12 mouse cellular contexts compared by ENCODE assay signal in genomic region chr17:86965121-86965520, GRCm38 (mm10). TPM values are rescaled to one million over a fixed set of nuclear protein-coding genes. Genes with fewer than 3 reads are reported as not detected.
DNase-seq lines count a peak whose midpoint lies in the region; ATAC-seq lines count a peak whose summit lies in the region.
"Had no signal": no experiment of that assay in that cellular context is flagged by ENCODE, and none has a peak within 500 bp of the region (broad histone marks: within the 10 kb centered on the region; RNA-seq: fewer than 3 reads in every experiment).

No protein-coding gene starts in this region.

- peaks cover 6% of the 10 kb centered on the region; the same call in 1 of the 2 replicates for H3K27me3 ChIP-seq in liver, embryonic 11.5 days (replicated peaks; ENCODE audit: control insufficient read depth, insufficient read depth, low read length)
- no peaks in the 10 kb centered on the region for H3K27me3 ChIP-seq in forebrain, embryonic 11.5 days (ENCODE audit: control insufficient read depth, insufficient read depth, low read length)
- no peaks in the 10 kb centered on the region for H3K27me3 ChIP-seq in limb, embryonic 10.5 days (ENCODE audit: low read depth, poor library complexity, severe bottlenecking)
- H3K27me3 ChIP-seq in neural tube, embryonic 15.5 days (replicated peaks): no peaks in the 10 kb centered on the region
- H3K27me3 ChIP-seq: Patski had no signal

- no peak for ATAC-seq in liver, embryonic 11.5 days (replicated peaks; ENCODE audit: low FRiP score)
- ATAC-seq in forebrain, embryonic 11.5 days (replicated peaks; ENCODE audit: low FRiP score): no peak
- ATAC-seq in neural tube, embryonic 15.5 days (ENCODE audit: low FRiP score): no peak

- no peak overlapping the region for H3K9ac ChIP-seq in liver, embryonic 11.5 days (ENCODE audit: low read depth, low read length)
- H3K9ac ChIP-seq in forebrain, embryonic 11.5 days (ENCODE audit: low read length): peak overlapping the region; percentile 0; the same call in 1 of the 2 replicates
- H3K9ac ChIP-seq in neural tube, embryonic 15.5 days (replicated peaks): peak overlapping the region; percentile 38

- 84% methylated on average over 8 of the region's 8 CpGs for WGBS in liver, embryonic 11.5 days
- 88% methylated on average over 8 of the region's 8 CpGs for WGBS in forebrain, embryonic 11.5 days
- WGBS in limb, embryonic 10.5 days: 89% methylated on average over 8 of the region's 8 CpGs
- 81% methylated on average over 8 of the region's 8 CpGs for WGBS in neural tube, embryonic 15.5 days

- H3K9me3 ChIP-seq in liver, embryonic 11.5 days (ENCODE audit: control insufficient read depth, low read length): no peaks in the 10 kb centered on the region
- H3K9me3 ChIP-seq in forebrain, embryonic 11.5 days (ENCODE audit: control insufficient read depth, low read length): no peaks in the 10 kb centered on the region
- no peaks in the 10 kb centered on the region for H3K9me3 ChIP-seq in limb, embryonic 10.5 days (replicated peaks)
- no peaks in the 10 kb centered on the region for H3K9me3 ChIP-seq in neural tube, embryonic 15.5 days (replicated peaks)

- H3K27ac ChIP-seq in liver, embryonic 11.5 days (ENCODE audit: low read depth, low read length): no peak overlapping the region
- H3K27ac ChIP-seq in forebrain, embryonic 11.5 days (ENCODE audit: low read depth, low read length): no peak overlapping the region
- peak overlapping the region; percentile 95; the same call in 1 of the 2 replicates for H3K27ac ChIP-seq in limb, embryonic 10.5 days
- H3K27ac ChIP-seq in neural tube, embryonic 15.5 days (replicated peaks): peak overlapping the region; percentile 85

- H3K4me2 ChIP-seq in liver, embryonic 11.5 days: peak overlapping the region; percentile 87
- H3K4me2 ChIP-seq in forebrain, embryonic 11.5 days (ENCODE audit: low read depth, low read length, severe bottlenecking): peak overlapping the region; percentile 83; the same call in 1 of the 2 replicates
- peak overlapping the region; percentile 79 for H3K4me2 ChIP-seq in neural tube, embryonic 15.5 days

- no peaks in the 10 kb centered on the region for H3K36me3 ChIP-seq in liver, embryonic 11.5 days (ENCODE audit: control insufficient read depth, insufficient read depth, low read length)
- no peaks in the 10 kb centered on the region for H3K36me3 ChIP-seq in forebrain, embryonic 11.5 days (ENCODE audit: control insufficient read depth, insufficient read depth, low read length)
- peaks cover 35% of the 10 kb centered on the region for H3K36me3 ChIP-seq in limb, embryonic 10.5 days
- H3K36me3 ChIP-seq in neural tube, embryonic 15.5 days: no peaks in the 10 kb centered on the region

- DNase-seq in liver, embryonic 11.5 days (ENCODE audit: low spot score): no peak
- DNase-seq in liver: no peak
- DNase-seq in forebrain, embryonic 11.5 days (ENCODE audit: low spot score): no peak
- no peak for DNase-seq in limb, embryonic 10.5 days (ENCODE audit: low spot score)
- DNase-seq in spleen, postnatal 36 days (ENCODE audit: low spot score in 2 of 2): no peak
- DNase-seq in gastrocnemius, adult 8-10 months (ENCODE audit: low spot score in 2 of 2): no peak
- DNase-seq in right cerebral cortex, postnatal 25 days: no peak

- H3K4me1 ChIP-seq in liver, embryonic 11.5 days (replicated peaks; ENCODE audit: control insufficient read depth, insufficient read depth, low read length): peaks cover 15% of the 10 kb centered on the region
- H3K4me1 ChIP-seq in forebrain, embryonic 11.5 days (replicated peaks; ENCODE audit: control insufficient read depth, insufficient read depth, low read length): no peaks in the 10 kb centered on the region; the same call in 1 of the 2 replicates
- peaks cover 49% of the 10 kb centered on the region for H3K4me1 ChIP-seq in limb, embryonic 10.5 days
- H3K4me1 ChIP-seq in neural tube, embryonic 15.5 days: peaks cover 75% of the 10 kb centered on the region

- H3K4me3 ChIP-seq in liver, embryonic 11.5 days (ENCODE audit: low read depth, low read length): peak overlapping the region; percentile 15; the same call in 1 of the 2 replicates
- H3K4me3 ChIP-seq in forebrain, embryonic 11.5 days (ENCODE audit: low read depth, low read length): no peak overlapping the region
- peak overlapping the region; percentile 93 for H3K4me3 ChIP-seq in limb, embryonic 10.5 days
- peak overlapping the region; percentile 77 for H3K4me3 ChIP-seq in neural tube, embryonic 15.5 days (replicated peaks)

RNA-seq across cellular contexts. Expression of gene Rhoq, which starts 2.2 kb away (rescaled TPM):
- 5.2 and 6.5 TPM in 2 replicates for polyA plus RNA-seq in liver, embryonic 11.5 days (2014; fragmentation: Nextera tagmentation; extraction: Ambion mirVana)
- polyA plus RNA-seq in forebrain, embryonic 11.5 days (2014; fragmentation: Nextera tagmentation; extraction: Ambion mirVana): 11.5 TPM in 2 replicates
- 10.5 and 13.3 TPM in 2 replicates for polyA plus RNA-seq in limb, embryonic 10.5 days (2016; fragmentation: Nextera tagmentation; extraction: Ambion mirVana)
- 7.8 and 8.7 TPM in 2 replicates for polyA plus RNA-seq in neural tube, embryonic 15.5 days (2015; fragmentation: Nextera tagmentation; extraction: Ambion mirVana)
- 100 to 1,000 TPM; 149 to 182 (median 166) TPM for total RNA-seq in gastrocnemius, adult 8-10 months (2022)

RNA-seq across cellular contexts. Expression of gene Atp6v1e2, which starts 17.4 kb away (rescaled TPM):
- polyA plus RNA-seq in liver, embryonic 11.5 days (2014; fragmentation: Nextera tagmentation; extraction: Ambion mirVana): not detected in 2 replicates
- not detected in 2 replicates for polyA plus RNA-seq in forebrain, embryonic 11.5 days (2014; fragmentation: Nextera tagmentation; extraction: Ambion mirVana)
- not detected in 2 replicates for polyA plus RNA-seq in limb, embryonic 10.5 days (2016; fragmentation: Nextera tagmentation; extraction: Ambion mirVana)
- not detected in 2 replicates for polyA plus RNA-seq in neural tube, embryonic 15.5 days (2015; fragmentation: Nextera tagmentation; extraction: Ambion mirVana)
- total RNA-seq in gastrocnemius, adult 8-10 months (2022): not detected
- total RNA-seq: neutrophil, adult 5-6 weeks had no signal
- polyA plus RNA-seq: Patski; urinary bladder, adult 2 months had no signal

RNA-seq across cellular contexts. Expression of gene Tmem247, which starts 48.0 kb away (rescaled TPM):
- polyA plus RNA-seq in liver, embryonic 11.5 days (2014; fragmentation: Nextera tagmentation; extraction: Ambion mirVana): not detected in 2 replicates
- polyA plus RNA-seq in forebrain, embryonic 11.5 days (2014; fragmentation: Nextera tagmentation; extraction: Ambion mirVana): not detected in 2 replicates
- not detected in 2 replicates for polyA plus RNA-seq in limb, embryonic 10.5 days (2016; fragmentation: Nextera tagmentation; extraction: Ambion mirVana)
- polyA plus RNA-seq in neural tube, embryonic 15.5 days (2015; fragmentation: Nextera tagmentation; extraction: Ambion mirVana): not detected in 2 replicates
- total RNA-seq in gastrocnemius, adult 8-10 months (2022): not detected
- total RNA-seq: layer of hippocampus, postnatal 10 days; neutrophil, adult 5-6 weeks had no signal
- polyA plus RNA-seq: Patski; urinary bladder, adult 2 months had no signal

Comparison
In these comparisons a context has a peak if more than half of its experiments do, and no peak if none do; other contexts are left out.
1. H3K27ac ChIP-seq: peak in limb, embryonic 10.5 days (single experiment) and neural tube, embryonic 15.5 days (single experiment); none in liver, embryonic 11.5 days (single experiment) and forebrain, embryonic 11.5 days (single experiment).
2. Peak in every context shown above with its lines, with median percentiles within 50 percentile points of each other: H3K4me2 ChIP-seq.